Mouse (Mus musculus): ENCODE measurements around the gene Gm49394.

DNA sequence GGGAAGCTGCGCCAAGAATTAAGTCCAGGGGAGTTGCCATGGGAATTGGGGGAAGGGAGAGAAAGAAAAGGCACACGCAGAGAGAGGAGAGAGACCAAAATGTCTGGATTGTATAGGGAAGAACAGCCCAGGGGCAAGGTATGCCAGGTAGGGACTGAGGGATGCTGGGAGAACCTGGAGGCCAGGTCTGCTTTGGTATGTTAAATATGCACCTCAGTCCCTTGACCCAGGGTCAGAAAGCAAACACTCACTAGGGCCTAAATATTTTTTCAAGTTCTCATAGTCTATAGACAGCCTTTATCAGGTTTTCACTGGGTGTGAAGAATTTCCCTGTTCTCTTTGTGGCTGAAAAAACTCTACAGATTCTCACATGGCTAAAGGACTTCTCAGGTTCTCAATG lies 37.1 kb upstream of the Gm49394 start:
- TF ChIP-seq CTCF (conservative IDR thresholded peaks at IDR 0.05 in 1 of 2, IDR thresholded peaks at IDR 0.05 in 1 of 2; ENCODE audit: low read depth in 2 of 2, low read length in 2 of 2) (no peak), EP300 (IDR thresholded peaks at IDR 0.05; ENCODE audit: low read length) (no peak), TBP (conservative IDR thresholded peaks at IDR 0.05; ENCODE audit: low read depth, low read length) (no peak), CHD2 (IDR thresholded peaks at IDR 0.05; ENCODE audit: low read length) (no peak), POLR2AphosphoS2 (IDR thresholded peaks at IDR 0.05; ENCODE audit: low read depth, low read length) (no peak), TCF12 (IDR thresholded peaks at IDR 0.05; ENCODE audit: low read depth, low read length) (no peak), JUND (conservative IDR thresholded peaks at IDR 0.05; ENCODE audit: low read depth, low read length) (no peak), POLR2A (IDR thresholded peaks at IDR 0.05; ENCODE audit: low read depth, low read length) (no peak), IRF4 (IDR thresholded peaks at IDR 0.05; ENCODE audit: low read depth, low read length) (no peak), MYC (IDR thresholded peaks at IDR 0.05; ENCODE audit: low read depth, low read length) (no peak), USF1 (IDR thresholded peaks at IDR 0.05; ENCODE audit: low read depth, low read length) (no peak), ZC3H11A (IDR thresholded peaks at IDR 0.05; ENCODE audit: low read depth, low read length) (no peak)

Measured in CH12.LX (cell line).